Mouse (Mus musculus) monocyte, adult 2 months (primary cell): ENCODE data around the gene R3hdm4.

Source experiments
- DNase-seq, 2 experiments: peaks; one replicate each; pipeline ENCODE4 v3.0.0; 2022; ENCODE audit warnings: low spot score in 2 of 2, low read depth in 1 of 2

R3hdm4 gene

DNA sequence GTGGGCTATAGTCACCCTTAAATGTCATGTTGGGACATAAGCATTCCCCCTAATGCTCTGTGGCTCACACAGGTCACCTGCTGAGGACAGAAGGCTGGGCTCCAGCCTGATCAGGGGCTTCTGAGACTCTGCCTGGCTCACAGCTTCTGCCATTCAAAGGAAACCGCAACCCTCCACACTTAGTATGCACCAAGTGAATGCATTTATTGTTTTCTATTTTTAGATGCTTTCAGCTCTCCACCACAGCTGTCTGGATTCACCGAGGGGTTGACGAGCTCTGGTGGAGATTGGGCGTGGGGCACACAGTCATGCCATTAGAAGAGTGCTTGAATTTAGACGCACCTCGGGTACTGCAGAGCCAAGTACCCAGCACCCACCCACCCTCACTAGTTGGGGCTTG, 47.7 kb downstream of the R3hdm4 start:
- DNase-seq = no peak

- DNase-seq = no peak
Observed at GRCm38 (mm10) chr10:79872862-79873261, 48.1 kb downstream of the R3hdm4 start.

DNA sequence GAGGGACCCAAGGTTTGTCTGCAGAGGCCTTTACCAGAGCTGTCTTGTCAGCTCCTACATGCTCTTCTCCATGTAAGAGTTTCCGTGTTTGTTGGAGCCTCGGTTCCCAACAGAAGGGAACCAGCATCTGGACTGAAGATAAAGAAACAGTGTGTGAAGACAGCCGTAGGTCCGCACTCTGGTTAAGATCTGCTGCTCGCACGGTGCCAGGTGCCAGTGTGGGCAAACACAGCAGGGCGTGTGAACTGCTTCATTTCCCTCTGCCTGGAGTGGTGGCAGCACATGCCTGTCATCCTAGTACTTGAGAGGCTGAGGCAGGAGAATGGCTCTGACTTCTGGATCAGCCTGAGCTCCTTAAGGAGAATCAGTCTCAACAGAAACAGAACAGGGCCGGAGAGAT, 49.2 kb downstream of the R3hdm4 start:
- DNase-seq = no peak

GRCm38 (mm10) chr10:79866601-79867000, 54.4 kb downstream of the R3hdm4 start:
- DNase-seq = no peak

GRCm38 (mm10) chr10:79865801-79866295, 55.2 kb downstream of the R3hdm4 start:
- DNase-seq = no peak

DNA sequence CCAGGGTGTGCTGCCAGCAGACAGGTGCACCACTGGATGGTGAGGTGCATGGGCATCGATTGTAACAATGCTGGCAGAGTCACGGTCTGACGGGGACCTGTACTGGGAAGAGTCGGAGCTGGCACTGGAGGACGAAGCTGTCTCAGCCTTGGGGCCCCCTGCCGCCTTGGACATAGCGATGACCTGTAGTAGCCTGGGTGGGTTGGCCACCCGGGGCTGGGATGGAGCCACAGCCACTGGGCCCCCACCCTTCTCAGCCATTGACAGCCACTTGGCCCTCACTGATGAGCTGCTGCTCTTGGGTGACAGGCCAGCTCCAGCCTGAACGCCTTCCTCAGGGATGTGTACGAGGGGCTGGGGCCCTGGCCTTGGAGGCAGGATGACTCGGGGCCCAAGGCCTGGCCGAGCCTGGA, 55.8 kb downstream of the R3hdm4 start:
- DNase-seq = no peak

GRCm38 (mm10) chr10:79864351-79865188, 56.4 kb downstream of the R3hdm4 start:
- no peak for DNase-seq

DNA sequence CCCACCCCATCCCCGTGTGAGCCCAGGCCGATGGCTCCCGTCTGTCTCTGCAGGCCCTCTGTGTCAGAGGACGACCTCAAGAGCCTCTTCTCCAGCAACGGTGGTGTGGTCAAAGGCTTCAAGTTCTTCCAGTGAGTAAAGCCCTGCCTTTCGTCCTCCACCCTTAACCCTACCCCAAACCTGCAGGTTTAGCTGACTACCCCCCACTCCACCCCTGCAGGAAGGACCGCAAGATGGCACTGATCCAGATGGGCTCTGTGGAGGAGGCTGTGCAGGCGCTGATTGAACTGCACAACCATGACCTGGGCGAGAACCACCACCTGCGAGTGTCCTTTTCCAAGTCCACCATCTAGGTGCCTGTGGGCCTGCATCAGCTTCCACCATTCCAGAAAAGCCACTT, 58.1 kb downstream of the R3hdm4 start:
- no peak for DNase-seq

GRCm38 (mm10) chr10:79862049-79862788, 58.8 kb downstream of the R3hdm4 start:
- no peak for DNase-seq

- no peak for DNase-seq
Observed at GRCm38 (mm10) chr10:79861230-79862048, 59.6 kb downstream of the R3hdm4 start.

DNA sequence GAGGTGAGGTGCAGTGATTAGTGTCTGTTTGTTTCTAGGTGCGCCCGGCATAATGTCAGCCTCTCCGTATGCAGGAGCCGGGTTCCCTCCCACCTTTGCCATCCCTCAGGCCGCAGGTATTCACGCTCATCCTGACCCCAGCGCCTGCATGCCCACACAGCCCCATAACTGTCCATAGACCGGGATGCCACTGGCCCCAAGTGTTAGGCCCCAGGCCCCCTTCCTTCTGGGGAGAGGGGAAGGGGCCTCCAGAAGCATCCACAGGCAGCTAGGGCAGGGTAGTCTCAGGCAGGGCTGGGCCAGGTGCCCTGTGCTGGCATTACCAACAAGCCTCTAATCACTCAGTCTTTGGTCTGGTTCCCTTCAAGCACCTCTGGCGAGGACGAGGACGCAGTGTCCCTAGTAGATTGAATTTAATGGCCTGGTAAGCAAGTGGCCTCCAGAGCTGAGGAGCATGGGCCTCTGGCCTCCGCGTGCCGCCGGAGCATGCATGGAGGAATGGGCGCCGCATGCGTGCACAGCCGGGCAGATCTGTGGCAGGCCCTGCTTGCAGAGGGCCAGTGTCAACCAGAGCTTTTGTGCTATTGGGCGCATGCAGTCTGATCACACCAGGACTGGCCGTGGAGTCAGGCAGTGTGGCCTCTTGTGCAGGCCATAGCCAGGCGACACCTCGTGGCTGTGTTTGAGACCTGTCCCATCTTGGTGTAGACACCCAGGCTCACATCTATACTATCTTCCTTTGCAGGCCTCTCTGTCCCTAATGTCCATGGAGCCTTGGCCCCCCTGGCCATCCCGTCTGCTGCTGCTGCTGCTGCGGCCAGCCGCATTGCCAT, 60.7 kb downstream of the R3hdm4 start:
- no peak for DNase-seq
